Mouse (Mus musculus) lung, postnatal 14 days (tissue): Measurements from ENCODE around the gene Nup188.
A peak's percentile ranks its signal among the peaks of the same experiment; 100 is the strongest.

Experiments used
- DNase-seq: peaks from one replicate; pipeline ENCODE4 v3.0.0; 2021

Gene Nup188

DNA sequence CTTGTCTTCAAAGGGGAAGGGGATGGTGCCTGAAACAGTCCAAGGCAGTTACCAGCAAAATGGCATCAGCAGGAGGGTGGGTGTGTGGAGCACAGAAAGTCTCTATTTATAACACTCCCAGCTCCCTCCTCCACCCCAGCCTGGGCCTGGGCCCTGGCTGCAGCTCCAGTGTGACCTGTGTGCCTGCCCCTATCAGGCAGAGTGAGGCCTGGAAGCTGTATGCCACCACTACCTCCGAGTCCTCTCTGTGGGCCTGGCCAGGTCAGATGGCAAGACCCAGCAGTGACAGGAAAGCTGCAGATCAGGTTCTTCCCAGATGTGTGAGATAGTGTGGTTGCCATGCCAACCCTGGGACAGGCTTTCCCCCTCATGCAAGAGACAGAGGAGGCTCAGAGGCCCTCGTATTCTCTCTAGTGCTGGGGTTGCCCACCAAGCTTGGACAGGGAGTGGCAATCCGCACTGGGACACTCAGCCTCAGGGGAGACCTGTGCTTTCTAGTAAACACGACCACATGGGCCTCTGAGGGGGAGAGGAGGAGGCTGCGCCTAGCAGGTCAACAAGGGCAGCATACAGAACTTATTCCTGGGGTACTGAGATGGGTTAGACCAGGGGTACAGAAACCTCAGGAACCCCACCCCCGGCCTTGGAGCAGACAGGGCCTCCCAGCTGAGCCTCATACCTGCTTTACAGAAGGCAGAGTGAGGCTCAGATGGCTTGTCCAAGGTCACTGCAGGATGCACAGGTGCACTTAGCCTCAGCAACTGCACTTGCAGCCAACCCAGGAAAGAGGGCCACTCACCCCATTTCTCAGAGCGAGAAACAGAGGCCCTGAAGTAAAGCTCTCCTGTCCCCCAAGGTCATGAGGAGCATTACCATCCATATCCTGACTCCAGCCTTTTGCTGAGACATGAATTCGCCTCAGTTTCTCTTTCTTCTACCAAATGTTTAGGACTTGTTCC lies 71.6 kb downstream of the Nup188 start:
- DNase-seq, result no peak

DNA sequence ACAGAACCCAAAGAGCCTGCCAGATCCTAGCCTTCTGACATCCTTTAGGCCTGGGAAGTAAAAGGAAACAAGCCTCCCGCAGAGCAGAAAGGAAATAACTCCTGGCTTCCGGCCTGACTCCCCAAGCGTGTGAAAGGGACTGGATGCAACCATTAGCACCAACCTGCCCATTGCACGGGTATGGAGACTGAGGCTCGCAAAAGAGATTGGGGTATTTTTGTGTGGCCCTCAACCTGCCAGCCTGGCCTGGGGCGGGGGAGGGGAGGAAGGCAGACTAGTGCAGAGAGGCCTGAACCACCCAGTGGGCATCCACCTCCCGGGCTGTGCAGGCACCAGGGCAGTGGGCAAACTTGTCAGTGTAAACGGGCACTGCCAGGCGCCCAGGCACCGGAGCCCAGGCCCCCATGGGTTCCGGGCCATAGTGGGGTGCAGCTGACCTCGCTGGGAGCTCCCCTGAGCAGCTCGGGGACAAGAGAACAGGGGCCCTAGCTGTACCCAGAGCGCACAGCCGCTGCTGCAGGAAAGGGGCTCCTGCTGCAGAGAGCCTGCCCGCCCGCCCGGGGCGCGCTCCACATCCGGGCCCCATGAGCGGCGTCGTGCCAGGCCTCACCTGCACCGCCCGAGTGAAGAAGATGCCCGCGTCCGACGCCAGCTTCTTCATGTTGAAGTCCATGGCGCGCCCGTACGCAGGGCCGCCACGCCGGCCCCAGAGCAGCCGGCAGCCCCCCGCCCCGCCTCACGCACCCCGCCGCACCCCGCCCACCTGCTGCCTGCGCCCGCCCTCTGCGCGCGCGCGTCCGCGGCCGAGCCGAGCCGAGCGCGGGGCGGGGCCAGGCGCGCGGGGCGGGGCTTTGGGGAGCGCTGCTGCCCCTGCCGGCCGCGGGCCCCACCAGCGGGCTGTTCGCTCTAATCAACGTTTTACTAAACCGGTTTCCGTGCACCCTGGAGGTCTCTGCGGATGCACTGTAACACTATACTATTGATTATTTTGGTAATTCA lies 72.6 kb downstream of the Nup188 start, which contains the start of gene Sh3glb2:
Gene Sh3glb2, minus strand, starts transcription at position 805 of the 999 bp plus-strand sequence.
- peak; percentile 90 for DNase-seq

DNA sequence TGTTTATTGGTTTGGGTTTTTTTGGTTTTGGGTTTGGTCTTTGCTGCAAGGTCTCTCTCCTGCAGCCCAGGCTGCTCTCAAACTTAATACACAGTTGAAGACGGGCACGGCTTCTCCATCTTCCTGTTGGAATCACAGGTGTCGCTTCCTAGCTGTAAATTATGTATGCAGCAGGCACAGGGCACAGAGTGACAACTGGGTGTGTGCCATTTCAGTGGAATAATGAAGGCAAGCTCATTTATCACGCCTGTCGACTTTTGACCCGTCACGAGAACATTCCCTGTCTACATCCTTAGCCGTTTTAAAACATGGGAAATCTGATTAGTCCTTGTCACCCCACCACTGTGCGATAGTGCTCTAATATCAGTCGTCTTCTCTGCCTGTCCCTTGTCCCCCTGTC lies 74.4 kb downstream of the Nup188 start:
- no peak for DNase-seq

DNA sequence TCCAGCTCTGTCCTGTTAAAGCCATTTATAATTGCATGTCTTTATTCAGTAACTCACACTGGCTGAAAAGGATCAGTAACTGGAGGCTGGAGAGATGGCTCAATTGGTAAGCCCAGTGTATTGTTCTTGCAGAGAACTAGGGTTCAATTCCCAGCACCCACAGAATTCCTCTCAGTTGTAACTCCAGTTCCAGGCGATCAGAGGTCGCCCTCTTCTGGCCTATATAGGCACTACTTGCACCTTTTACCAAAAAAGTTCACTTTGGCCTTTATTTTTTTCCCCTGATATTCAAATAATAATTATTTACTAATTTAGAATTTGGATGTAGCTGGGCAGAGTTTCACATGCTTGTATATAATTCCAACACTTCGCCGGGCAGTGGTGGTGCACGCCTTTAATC lies 76.7 kb downstream of the Nup188 start:
- DNase-seq, result no peak

DNA sequence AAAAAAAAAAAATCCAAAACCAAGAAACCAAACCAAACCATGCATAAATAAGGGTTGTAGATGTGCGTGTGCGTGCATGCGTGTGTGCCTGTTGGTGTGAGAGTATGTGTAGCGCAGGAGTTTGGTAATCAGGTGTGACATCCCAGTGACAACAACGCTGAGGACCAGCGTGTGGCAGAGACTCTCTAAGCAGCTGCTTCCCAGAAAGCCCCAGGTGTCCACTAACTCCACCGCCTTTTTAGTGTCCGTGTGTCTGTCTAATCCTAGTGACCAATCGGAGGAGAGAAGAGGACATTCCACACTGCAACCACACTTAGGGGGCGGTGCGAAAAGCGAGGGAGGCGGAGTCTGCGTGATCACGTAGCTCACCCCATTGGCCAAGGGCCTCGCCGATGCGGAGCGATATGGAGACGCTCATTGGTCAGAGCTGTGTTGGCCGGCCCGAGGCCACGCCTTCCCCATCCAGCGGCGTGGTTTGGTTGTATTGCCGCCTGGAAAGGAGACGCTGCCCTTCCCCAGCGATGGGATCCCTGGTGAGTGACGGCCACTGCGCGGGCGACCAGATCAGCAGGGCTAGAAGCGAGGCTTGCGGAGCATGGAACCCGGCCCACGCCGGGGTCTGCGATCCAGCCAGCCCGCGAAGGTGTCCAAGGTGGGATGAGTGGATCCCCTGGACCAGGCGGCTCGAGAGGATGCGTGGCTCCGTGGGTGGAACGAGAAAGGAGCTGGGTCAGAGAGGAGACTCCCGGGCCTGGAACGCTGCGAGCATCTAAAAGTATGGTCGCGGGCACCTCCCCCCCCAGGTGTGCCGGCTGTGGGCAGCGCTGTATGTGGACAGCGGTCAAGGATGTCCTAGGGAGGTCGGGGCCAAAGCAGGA lies 77.8 kb downstream of the Nup188 start, which contains the start of gene Miga2:
Gene Miga2, plus strand, starts transcription at position 461 of the 878 bp plus-strand sequence.
- peak; percentile 98 for DNase-seq

DNA sequence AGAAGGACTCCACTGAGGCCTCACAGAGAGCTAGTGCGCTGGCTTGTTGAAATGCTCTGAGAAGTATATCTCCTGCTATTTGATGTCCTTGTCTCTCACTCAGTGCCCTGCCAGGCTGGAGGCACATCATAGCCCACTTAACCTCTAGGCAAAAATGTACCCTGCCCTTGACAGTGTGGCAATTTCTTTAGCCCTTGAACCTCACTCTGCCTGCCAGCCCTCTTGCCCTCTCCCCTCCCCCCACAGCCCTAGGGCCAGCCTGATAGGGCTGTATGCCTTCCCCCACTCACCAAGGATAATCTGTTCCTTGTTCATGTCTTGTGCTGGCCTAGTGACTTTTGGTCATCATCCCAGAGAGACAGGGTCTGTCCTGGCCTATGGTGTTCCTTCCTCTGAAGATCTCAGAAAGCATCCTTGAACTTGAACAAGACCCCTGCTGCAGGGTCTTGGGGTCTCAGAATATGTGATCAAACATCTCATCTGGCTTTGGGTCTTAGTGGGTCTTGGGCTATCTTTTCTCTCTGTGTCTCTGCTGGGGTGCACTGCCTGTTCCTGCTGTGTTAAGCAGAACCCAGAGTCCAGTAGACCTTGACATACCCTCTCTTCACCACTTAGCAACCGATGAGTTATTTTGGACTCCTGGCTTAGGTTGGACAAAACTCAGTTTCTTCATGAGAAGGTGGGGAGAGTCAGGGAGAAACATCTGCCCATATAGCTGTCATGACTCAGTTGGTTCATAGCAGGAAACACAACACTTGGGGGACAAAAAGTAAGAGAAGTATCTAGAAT lies 79.3 kb downstream of the Nup188 start:
- no peak for DNase-seq

DNA sequence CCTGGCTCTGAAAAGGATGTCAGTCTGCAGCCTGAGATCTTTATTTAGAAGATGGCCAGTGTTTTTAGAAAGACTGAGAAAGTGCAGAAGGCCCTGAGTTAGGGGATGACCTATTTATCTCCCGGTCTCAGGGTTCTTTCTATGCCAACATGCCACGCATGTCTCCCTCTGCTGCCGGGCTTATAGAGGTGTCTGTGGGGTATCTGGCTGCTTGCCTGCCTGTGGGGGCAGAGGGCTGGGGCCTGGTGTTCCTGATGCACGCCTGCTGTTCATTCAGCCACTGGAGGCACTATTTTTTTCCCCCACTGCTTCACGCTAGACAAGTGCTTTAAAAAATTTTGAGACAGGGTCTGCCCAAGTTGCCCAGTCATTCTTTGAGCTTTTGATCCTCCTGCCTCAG lies 80.0 kb downstream of the Nup188 start:
- peak; percentile 50 for DNase-seq

DNA sequence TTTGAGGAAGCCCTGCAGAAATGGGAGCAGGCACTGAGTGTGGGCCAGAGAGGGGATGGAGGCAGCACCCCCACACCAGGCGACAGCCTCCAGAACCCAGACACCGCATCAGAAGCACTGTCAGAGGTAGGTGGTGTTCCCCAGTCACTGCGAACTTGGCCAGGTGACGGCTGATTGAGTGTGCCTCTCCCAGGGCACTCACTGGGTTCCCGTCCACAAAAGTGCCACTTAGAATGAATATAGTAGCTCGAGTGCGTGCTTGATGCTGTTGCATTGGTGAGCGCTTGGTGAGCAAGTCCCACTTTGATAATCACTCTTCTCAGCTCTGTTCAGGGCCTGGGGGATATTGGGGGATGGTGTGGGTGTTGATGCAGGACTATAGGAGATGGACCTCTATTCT lies 85.3 kb downstream of the Nup188 start:
- DNase-seq, result peak; percentile 41

DNA sequence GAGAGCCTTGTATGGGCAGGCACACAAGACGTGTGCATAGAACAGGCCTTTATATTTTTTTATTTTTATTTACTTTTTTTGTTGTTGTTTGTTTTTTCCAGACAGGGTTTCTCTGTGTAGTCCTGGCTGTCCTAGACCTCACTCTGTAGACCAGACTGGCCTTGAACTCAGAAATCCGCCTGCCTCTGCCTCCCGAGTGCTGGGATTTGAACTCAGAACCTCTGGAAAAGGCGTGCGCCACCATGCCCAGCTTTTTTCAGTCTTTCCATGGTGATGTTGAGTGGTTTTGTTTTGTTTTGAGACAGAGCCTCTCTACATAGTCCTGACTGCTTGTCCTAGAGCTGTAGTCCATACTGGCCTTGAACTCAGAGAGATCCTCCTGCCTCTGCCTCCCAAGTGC lies 86.5 kb downstream of the Nup188 start:
- DNase-seq, result no peak

DNA sequence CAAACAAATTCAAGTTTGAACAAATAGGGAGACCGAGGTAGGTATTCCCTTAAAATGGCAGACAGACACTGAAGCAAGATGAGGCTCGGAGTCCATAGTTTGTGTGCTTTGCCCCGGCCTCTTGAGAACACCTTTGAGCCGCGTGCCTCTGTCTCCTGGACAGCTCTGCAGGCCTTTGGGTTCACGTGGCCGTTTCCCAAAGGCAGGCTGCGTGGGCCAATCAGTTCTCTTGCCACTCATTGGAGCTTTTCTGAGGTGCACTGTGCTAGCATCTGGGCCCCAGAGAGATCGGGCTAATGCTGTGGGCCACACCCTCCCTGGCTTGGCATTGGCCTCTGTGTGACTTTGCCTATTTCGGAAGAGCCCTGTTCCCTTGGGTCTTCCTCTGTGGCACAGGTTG lies 89.7 kb downstream of the Nup188 start:
- DNase-seq, result no peak

DNA sequence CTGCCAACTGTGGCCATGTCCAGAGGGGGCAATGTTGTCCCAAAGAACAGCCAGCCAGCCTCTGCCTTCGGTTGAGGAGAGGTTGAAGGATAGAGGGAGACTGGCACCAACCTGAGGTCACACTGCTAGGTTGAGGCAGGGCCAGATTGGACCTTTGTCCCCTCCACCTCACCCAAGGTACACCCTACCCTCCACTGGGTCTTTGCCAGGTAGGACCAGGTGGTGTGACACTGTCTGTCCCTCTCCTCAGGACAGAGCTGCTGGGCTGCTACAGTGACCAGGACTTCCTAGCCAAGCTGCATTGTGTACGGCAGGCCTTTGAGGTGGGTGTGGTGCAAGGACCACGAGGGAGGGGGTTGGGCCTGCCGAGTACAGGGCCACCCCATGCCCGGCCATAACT lies 91.5 kb downstream of the Nup188 start:
- DNase-seq, result no peak

DNA sequence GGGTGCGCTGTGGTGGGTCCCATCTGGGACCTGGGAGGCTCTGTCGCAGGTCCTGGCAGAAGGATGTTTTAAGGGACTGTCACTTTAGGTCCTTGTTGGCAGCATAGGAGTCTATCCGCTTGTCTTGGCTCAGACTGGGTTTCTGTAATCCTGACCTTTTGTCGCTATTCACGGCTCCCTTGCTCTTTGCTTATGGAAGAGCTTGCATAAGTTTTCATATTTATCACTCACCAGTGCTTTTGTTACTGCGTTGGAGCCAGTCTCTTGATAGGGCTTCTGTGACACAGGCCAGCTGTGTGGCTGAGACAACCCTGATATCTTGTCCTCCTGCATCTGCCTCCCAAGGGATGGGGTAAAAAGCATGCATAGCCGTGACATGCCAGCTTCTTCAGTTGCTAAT lies 93.1 kb downstream of the Nup188 start:
- DNase-seq, result no peak

DNA sequence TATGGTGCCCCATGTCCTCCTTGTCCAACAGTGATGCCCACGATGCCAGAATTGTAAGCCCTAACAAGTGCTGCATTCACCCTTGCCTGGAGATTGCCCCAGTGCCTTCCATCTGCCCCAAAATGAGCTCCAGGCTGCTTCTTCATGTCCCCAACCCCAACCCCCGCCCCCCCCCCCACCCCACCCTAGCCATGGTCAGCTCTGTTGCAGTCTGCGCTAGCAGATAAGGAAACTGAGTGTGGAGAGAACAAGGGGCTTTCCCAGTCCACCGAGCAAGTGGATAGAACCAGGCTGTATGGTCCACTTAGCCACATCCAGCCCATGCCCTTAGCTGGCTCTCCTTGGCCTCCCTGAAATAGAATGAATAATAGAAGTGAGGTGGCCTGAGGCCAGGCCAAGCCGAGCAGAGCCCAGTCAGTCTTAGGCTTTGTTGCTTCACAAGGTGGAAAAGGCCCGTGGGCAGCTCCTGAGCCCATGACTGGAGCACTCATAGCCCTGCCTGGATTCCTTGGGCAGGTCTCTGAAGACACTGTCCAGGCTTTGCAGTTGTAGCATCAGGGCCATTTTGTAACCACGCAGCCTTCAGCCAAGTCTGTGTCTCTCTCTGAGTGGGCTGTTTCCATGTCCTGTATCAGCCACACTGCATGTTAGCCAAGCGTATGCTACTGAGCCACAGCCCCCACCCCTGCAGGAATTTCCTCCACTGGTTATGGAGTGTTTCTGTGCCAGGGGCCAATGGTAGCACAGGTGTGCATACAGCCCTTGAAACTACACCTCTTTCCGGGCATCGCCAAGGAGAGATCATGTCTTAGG lies 94.6 kb downstream of the Nup188 start:
- no peak for DNase-seq

DNA sequence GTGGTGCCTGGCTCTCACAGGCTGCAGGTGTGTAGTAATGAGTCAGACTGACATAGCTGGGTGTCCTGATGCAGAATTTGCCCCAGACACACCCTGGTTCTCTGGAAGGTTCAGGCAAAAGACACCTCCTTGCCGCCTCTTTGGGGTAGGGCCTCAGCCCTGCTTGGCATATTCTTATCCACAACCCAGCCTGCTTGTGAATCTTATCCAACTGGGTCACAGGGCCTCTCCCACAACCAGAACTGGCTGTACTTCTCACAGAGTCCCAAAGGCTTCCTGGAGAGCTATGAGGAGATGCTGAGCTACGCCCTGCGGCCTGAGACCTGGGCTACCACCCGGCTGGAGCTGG lies 95.2 kb downstream of the Nup188 start:
- no peak for DNase-seq

DNA sequence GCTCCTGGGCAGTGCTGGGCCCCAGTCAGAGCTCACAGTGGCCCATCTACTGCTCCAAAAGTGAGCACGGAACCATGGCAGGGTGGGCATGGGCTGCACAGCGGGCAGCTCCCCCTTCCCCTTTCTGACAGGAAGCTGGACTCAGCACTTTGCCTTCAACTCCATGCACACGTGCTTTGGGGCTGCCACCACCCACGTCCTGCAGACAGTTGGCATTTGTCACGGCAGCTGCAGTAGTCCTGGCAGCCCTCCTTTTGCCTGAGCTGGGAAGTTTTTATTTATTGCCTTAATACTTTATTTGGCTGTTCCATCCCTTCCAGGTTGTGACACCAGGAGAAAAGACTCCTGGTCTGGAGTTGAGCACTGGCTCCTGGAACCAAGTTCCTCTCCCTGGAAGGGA lies 98.6 kb downstream of the Nup188 start:
- DNase-seq, result no peak

DNA sequence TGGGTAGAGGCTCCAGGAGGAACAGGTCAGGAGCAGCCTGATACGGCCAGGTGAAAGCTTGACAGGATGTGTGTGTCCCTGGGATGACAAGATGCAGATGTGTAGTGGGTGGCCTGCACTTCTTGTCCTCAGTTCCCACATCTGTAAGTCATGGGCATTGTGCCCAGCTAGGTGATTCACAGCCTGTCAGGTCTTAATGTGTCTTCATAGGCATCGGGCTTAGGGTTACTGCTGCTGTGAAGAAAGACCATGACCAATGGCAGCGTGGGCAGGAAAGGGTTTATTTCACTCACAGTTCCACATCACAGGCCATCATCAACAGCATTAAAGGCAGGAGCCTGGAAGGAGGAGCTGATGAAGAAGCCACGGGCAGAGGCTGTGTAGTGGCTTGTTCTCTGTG lies 99.4 kb downstream of the Nup188 start:
- DNase-seq, result no peak

DNA sequence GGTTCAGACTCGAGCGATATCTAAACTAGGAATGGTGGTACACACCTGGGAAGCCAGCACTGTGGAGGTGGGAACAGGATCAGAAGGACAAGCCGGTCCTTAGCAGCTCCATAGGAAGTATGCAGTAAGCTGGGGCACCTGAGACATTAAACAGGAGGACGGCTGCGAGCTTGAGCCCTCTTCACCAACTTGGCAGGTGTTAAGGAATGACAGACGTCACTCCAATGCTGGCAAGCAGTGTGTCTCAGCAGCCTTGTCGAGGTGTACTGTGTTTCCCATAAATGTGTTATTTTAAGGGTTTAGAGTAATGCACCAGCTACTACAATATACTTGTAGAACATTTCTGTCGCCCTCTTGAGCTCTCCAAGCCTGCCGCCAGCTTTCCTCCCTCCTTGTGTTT lies 100.7 kb downstream of the Nup188 start:
- DNase-seq, result no peak

DNA sequence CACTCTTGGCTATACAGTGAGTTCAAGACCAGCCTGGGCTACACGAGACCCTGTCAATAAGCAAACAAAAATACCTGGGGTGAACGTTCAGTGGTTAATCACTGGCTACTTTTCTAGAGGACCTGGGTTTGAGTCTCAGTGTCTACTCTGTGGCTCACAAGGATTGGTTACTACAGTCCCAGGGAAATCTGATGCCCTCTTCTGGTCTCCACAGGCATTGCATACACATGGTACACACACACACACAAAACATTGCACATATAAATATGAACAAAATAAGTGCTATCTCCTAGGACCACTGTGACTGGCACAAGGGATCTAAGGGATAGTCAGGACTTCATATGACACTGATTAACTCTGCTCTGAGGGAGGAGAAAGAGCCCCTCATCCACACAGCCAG lies 102.8 kb downstream of the Nup188 start:
- DNase-seq, result no peak

DNA sequence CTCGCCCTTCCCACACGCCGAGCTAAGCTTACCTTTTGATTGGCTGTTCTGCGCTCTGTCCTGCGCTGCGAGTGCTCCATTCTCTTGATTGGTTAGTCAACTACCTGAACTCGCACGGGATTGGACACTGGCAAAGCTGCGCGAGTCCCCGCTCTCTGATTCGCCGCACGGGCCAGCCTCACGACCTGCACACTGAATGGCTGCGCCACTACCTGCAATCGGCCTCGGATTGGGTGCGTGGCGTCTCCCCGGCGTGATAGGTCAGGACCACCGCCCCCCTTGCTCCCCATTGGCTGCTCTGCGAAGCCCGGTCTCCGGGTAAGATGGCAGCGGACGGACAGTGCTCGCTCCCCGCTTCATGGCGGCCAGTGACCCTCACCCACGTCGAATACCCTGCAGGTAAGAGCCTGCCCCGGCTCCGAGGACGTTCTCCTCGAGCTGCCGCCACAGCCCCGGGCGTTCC lies 105.9 kb downstream of the Nup188 start, which contains the start of gene Dolpp1:
Gene Dolpp1, plus strand, starts transcription at position 141 of the 463 bp plus-strand sequence.
- DNase-seq, result peak; percentile 94

DNA sequence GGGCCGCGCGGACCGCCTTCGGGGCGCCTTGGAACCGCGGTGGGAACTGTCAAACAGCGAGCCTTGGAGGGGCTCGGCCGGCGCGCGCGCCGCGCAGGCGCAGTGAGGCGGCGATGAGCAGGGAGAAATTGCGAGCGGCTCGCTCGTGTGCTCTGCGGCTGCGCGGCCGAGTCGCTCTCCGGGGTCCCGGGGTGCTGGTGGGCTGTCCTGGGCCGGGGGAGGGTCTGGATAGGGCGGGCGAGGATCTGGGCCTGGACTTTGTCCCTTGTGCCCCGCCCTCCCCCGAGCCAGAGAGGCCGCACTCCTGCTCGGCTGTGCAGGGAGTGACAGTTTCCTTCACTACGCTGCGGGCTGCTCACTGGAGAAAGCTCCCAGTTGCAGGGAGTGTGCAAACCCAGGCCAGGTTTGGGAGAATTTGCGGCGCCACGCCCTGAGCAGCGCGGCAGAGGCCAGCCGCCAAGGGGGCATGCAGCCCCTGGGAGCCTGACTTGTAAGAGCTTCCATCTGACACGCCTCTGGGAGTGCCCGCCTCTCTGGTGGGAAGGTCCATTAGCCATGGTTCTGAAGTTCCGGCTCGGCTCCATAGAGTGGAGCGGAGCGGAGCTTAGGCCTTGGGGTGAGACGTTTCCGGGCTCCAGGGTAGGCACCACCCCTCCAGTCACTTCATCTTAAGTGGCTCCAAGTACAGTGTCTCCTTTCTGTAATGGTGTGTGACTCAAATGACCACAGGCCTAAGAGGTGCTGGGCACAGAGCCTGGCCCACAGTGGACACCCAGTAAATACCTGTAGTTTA lies 106.6 kb downstream of the Nup188 start:
- DNase-seq, result peak; percentile 77
